Mouse (Mus musculus): Measurements from ENCODE around the gene Zmym2.

GRCm38 (mm10) chr14:56887514-56887880 is 1.0 kb downstream of the Zmym2 start:
- TF ChIP-seq CTCF (IDR thresholded peaks at IDR 0.05; ENCODE audit: borderline replicate concordance, extremely low read depth, insufficient read depth, insufficient read length) (no peak; the same call in 1 of the 2 replicates), POLR2A (IDR thresholded peaks at IDR 0.05; ENCODE audit: borderline replicate concordance, extremely low read depth, insufficient read depth, insufficient read length, poor library complexity, severe bottlenecking) (no peak)

All from brain, embryonic 14.5 days (tissue).